Mouse (Mus musculus) brain, embryonic 18.5 days (tissue): ENCODE data around the gene Pde10a.

Experiments
- DNase-seq: peaks from one replicate; pipeline ENCODE4 v3.0.0-alpha.2; 2012; ENCODE audit warnings: low read depth, low spot score

Pde10a gene

GRCm38 (mm10) chr17:9035561-9036348, 510.6 kb downstream of the Pde10a start:
- DNase-seq, result no peak
